Comparison of ENCODE assay signal across 16 mouse cellular contexts in genomic region chr3:149441227-149441626, GRCm38 (mm10).
DNase-seq lines count a peak whose midpoint lies in the region; ATAC-seq lines count a peak whose summit lies in the region.
"Had no signal": no experiment of that assay in that cellular context is flagged by ENCODE, and none has a peak within 500 bp of the region (broad histone marks: within the 10 kb centered on the region; RNA-seq: fewer than 3 reads in every experiment).

No protein-coding gene starts in this region.

- ATAC-seq in common myeloid progenitor, adult 5-6 weeks (replicated peaks; ENCODE audit: low read depth, poor library complexity, severe bottlenecking): peak; percentile 30
- ATAC-seq in granulocyte monocyte progenitor cell, adult 5-6 weeks (replicated peaks; ENCODE audit: poor library complexity, severe bottlenecking): peak; percentile 74
- ATAC-seq in megakaryocyte progenitor cell, adult 5-6 weeks (replicated peaks; ENCODE audit: poor library complexity): peak; percentile 44
- no peak for ATAC-seq in erythroblast, adult 5-6 weeks (replicated peaks; ENCODE audit: low FRiP score, poor library complexity, severe bottlenecking)
- ATAC-seq: forebrain, embryonic 14.5 days; forebrain, embryonic 16.5 days had no signal

- no peak for DNase-seq in kidney, adult 8-10 months
- DNase-seq: adrenal gland, adult 2 months; adrenal gland, postnatal 10 days; adrenal gland, postnatal 25 days; cerebellum, adult 11 months; cerebellum, adult 18-20 months; cerebellum, adult 8-10 months; cerebellum, adult 9-11 months; cerebellum, postnatal 14 days; cerebellum, postnatal 36 days had no signal
